Mouse (Mus musculus): ENCODE measurements around the gene Bloc1s6.

The Bloc1s6 gene

GRCm38 (mm10) chr2:122737894-122738830 is at the start of gene Bloc1s6:
Gene Bloc1s6 (plus strand): TSS chr2:122738503.
- peak; percentile 99 for DNase-seq (ENCODE audit: extremely low spot score, low spot score)

GRCm38 (mm10) chr2:122697526-122697925 is 40.8 kb upstream of the Bloc1s6 start:
- DNase-seq (ENCODE audit: extremely low spot score, low spot score), result no peak

GRCm38 (mm10) chr2:122701012-122701411 is 37.3 kb upstream of the Bloc1s6 start:
- no peak for DNase-seq (ENCODE audit: extremely low spot score, low spot score)

GRCm38 (mm10) chr2:122701871-122702180 is 36.5 kb upstream of the Bloc1s6 start:
- no peak for DNase-seq (ENCODE audit: extremely low spot score, low spot score)

- DNase-seq (ENCODE audit: extremely low spot score, low spot score), result peak; percentile 79
Measured at GRCm38 (mm10) chr2:122702181-122703036, 35.9 kb upstream of the Bloc1s6 start, which contains the start of gene Slc30a4. Gene Slc30a4 (minus strand): TSS chr2:122702663.

- DNase-seq (ENCODE audit: extremely low spot score, low spot score), result no peak
Measured at GRCm38 (mm10) chr2:122704572-122704971, 33.7 kb upstream of the Bloc1s6 start.

GRCm38 (mm10) chr2:122708080-122708479 is 30.2 kb upstream of the Bloc1s6 start:
- DNase-seq (ENCODE audit: extremely low spot score, low spot score), result no peak

GRCm38 (mm10) chr2:122709156-122709555 is 29.1 kb upstream of the Bloc1s6 start:
- no peak for DNase-seq (ENCODE audit: extremely low spot score, low spot score)

- DNase-seq (ENCODE audit: extremely low spot score, low spot score), result no peak
Measured at GRCm38 (mm10) chr2:122711911-122712310, 26.4 kb upstream of the Bloc1s6 start.

GRCm38 (mm10) chr2:122712848-122713247 is 25.5 kb upstream of the Bloc1s6 start:
- DNase-seq (ENCODE audit: extremely low spot score, low spot score), result no peak

GRCm38 (mm10) chr2:122715148-122715692 is 23.1 kb upstream of the Bloc1s6 start:
- DNase-seq (ENCODE audit: extremely low spot score, low spot score), result no peak

- DNase-seq (ENCODE audit: extremely low spot score, low spot score), result no peak
Measured at GRCm38 (mm10) chr2:122716301-122716842, 21.9 kb upstream of the Bloc1s6 start.

GRCm38 (mm10) chr2:122719232-122719631 is 19.1 kb upstream of the Bloc1s6 start:
- DNase-seq (ENCODE audit: extremely low spot score, low spot score), result no peak

GRCm38 (mm10) chr2:122720564-122720963 is 17.7 kb upstream of the Bloc1s6 start:
- DNase-seq (ENCODE audit: extremely low spot score, low spot score), result no peak

GRCm38 (mm10) chr2:122725604-122726003 is 12.7 kb upstream of the Bloc1s6 start:
- peak; percentile 35 for DNase-seq (ENCODE audit: extremely low spot score, low spot score)

- no peak for DNase-seq (ENCODE audit: extremely low spot score, low spot score)
Measured at GRCm38 (mm10) chr2:122731456-122731855, 6.8 kb upstream of the Bloc1s6 start.

GRCm38 (mm10) chr2:122739023-122739422 is 720 bp downstream of the Bloc1s6 start:
- DNase-seq (ENCODE audit: extremely low spot score, low spot score), result no peak

GRCm38 (mm10) chr2:122746461-122746860 is 8.2 kb downstream of the Bloc1s6 start:
- DNase-seq (ENCODE audit: extremely low spot score, low spot score), result no peak

- DNase-seq (ENCODE audit: extremely low spot score, low spot score), result peak; percentile 67
Measured at GRCm38 (mm10) chr2:122753739-122754343, 15.5 kb downstream of the Bloc1s6 start.

- DNase-seq (ENCODE audit: extremely low spot score, low spot score), result no peak
Measured at GRCm38 (mm10) chr2:122759791-122760190, 21.5 kb downstream of the Bloc1s6 start.

- no peak for DNase-seq (ENCODE audit: extremely low spot score, low spot score)
Measured at GRCm38 (mm10) chr2:122762991-122763390, 24.7 kb downstream of the Bloc1s6 start.

Measured in neural tube, embryonic 10.5 days (tissue).